Mouse (Mus musculus) heart, embryonic 14.5 days (tissue): ENCODE data around the gene Unc93a2. TPM values are rescaled to one million over a fixed set of nuclear protein-coding genes. Genes with fewer than 3 reads are reported as not detected.
"Not testable (repeated sequence)": the region's sequence is repeated elsewhere in the genome, so short reads cannot be mapped to it uniquely, and the experiment has no call there.

Source experiments
- ATAC-seq: fragments of 200-750 bp; cut with Nextera tagmentation; 2 replicates; pipeline ENCODE4 v1.8.0; 2017; ENCODE audit warnings: low read depth, moderate TSS enrichment; ENCODE audit not compliant: insufficient number of reproducible peaks, insufficient read depth, low FRiP score
- H3K27ac ChIP-seq, 2 experiments: fragments of 200-500 bp in 1 of 2; fragments of 300-500 bp in 1 of 2; sonication (generic) in 1 of 2; replicated peaks in 1 of 2; 2 replicates each; pipeline ENCODE4 v1.5.1; 2012 to 2014; ENCODE audit warnings: low read depth in 2 of 2, low read length in 2 of 2, control low read depth in 1 of 2, mild to moderate bottlenecking in 1 of 2, mixed read lengths in 1 of 2; ENCODE audit not compliant: control insufficient read depth in 1 of 2, insufficient read depth in 1 of 2
- H3K27me3 ChIP-seq: fragments of 300-500 bp; sonication (generic); 2 replicates; pipeline ENCODE4 v1.6.1; 2014; ENCODE audit warnings: mild to moderate bottlenecking, low read length, control low read depth; ENCODE audit not compliant: control insufficient read depth, insufficient read depth
- H3K36me3 ChIP-seq: fragments of 300-500 bp; sonication (generic); 2 replicates; pipeline ENCODE4 v1.6.1; 2014; ENCODE audit warnings: mild to moderate bottlenecking, control low read depth, low read length, mixed read lengths; ENCODE audit not compliant: control insufficient read depth, insufficient read depth
- H3K4me1 ChIP-seq, 2 experiments: fragments of 200-500 bp in 1 of 2; fragments of 300-500 bp in 1 of 2; sonication (generic) in 1 of 2; 2 replicates each; pipeline ENCODE4 v1.6.1; 2012 to 2014; ENCODE audit warnings: low read length in 2 of 2, control low read depth in 1 of 2, mixed read lengths in 1 of 2; ENCODE audit not compliant: control insufficient read depth in 2 of 2, insufficient read depth in 2 of 2
- H3K4me2 ChIP-seq: fragments of 300-500 bp; sonication (generic); 2 replicates; pipeline ENCODE4 v1.6.1; 2014; ENCODE audit warnings: mild to moderate bottlenecking, low read length
- H3K4me3 ChIP-seq, 2 experiments: fragments of 200-500 bp in 1 of 2; fragments of 300-500 bp in 1 of 2; sonication (generic) in 1 of 2; 2 replicates each; pipeline ENCODE4 v1.5.1; 2012 to 2014; ENCODE audit warnings: low read length in 2 of 2, mild to moderate bottlenecking in 2 of 2, control low read depth in 1 of 2, low read depth in 1 of 2, moderate library complexity in 1 of 2; ENCODE audit not compliant: control insufficient read depth in 1 of 2, insufficient read depth in 1 of 2
- H3K9ac ChIP-seq: fragments of 300-500 bp; sonication (generic); 2 replicates; pipeline ENCODE4 v1.6.1; 2014; ENCODE audit warnings: mild to moderate bottlenecking, low read length
- H3K9me3 ChIP-seq: fragments of 300-500 bp; sonication (generic); 2 replicates; pipeline ENCODE4 v1.6.1; 2016; ENCODE audit warnings: low read length, control low read depth; ENCODE audit not compliant: control insufficient read depth
- WGBS: fragments of 180-500 bp; shearing (Covaris S2); extraction: QIAGEN DNeasy Blood & Tissue Kit; methylation state at CpG from one replicate; pipeline ENCODE4 v1.1.7; 2014; 5-methylcytosine and 5-hydroxymethylcytosine counted together
- polyA plus RNA-seq: library from polyadenylated mRNA; unstranded; fragments of >200 nt; fragmentation: Nextera tagmentation; extraction: Ambion mirVana; gene quantifications from 2 replicates; pipeline ENCODE4 v1.2.1, GENCODE M21; 2014

Unc93a2 gene
- polyA plus RNA-seq, 1 experiment from 2014 or later = not detected

- H3K27ac ChIP-seq, H3K4me1 ChIP-seq, H3K4me2 ChIP-seq, H3K27me3 ChIP-seq, H3K36me3 ChIP-seq, H3K9me3 ChIP-seq, ATAC-seq, H3K9ac ChIP-seq, H3K4me3 ChIP-seq: not testable (repeated sequence)
- WGBS = 86% methylated on average over 2 of the region's 5 CpGs
Observed at GRCm38 (mm10) chr17:7332745-7333144, 52.5 kb downstream of the Unc93a2 start.

GRCm38 (mm10) chr17:7326415-7326814 is 58.8 kb downstream of the Unc93a2 start:
- not testable (repeated sequence) for H3K4me1 ChIP-seq, H3K4me2 ChIP-seq, H3K9ac ChIP-seq, H3K27me3 ChIP-seq, H3K36me3 ChIP-seq, H3K27ac ChIP-seq, H3K4me3 ChIP-seq, H3K9me3 ChIP-seq
- 0 out of 2 replicates have a peak, but pooled peaks have one; percentile 21 for ATAC-seq
- WGBS = 24% methylated on average over 3 of the region's 8 CpGs

GRCm38 (mm10) chr17:7324346-7324745 is 60.9 kb downstream of the Unc93a2 start, which contains the start of gene Tcp10a:
Tcp10a (plus strand) TSS chr17:7324646.
- H3K4me1 ChIP-seq, H3K9ac ChIP-seq, ATAC-seq, H3K4me2 ChIP-seq, H3K4me3 ChIP-seq, H3K27ac ChIP-seq, H3K36me3 ChIP-seq, H3K9me3 ChIP-seq, H3K27me3 ChIP-seq: not testable (repeated sequence)
- 95% methylated on average over 3 of the region's 5 CpGs for WGBS

GRCm38 (mm10) chr17:7319789-7320188 is 65.5 kb downstream of the Unc93a2 start:
- WGBS = 56% methylated on average over 6 of the region's 6 CpGs
- not testable (repeated sequence) for H3K4me2 ChIP-seq, H3K36me3 ChIP-seq, ATAC-seq, H3K4me3 ChIP-seq, H3K27me3 ChIP-seq, H3K4me1 ChIP-seq, H3K9me3 ChIP-seq, H3K9ac ChIP-seq, H3K27ac ChIP-seq

- not testable (repeated sequence) for H3K4me1 ChIP-seq, ATAC-seq, H3K4me3 ChIP-seq, H3K36me3 ChIP-seq, H3K27ac ChIP-seq, H3K9ac ChIP-seq, H3K4me2 ChIP-seq, H3K27me3 ChIP-seq, H3K9me3 ChIP-seq
- WGBS = 61% methylated on average over 6 of the region's 8 CpGs
Observed at GRCm38 (mm10) chr17:7315693-7316382, 69.4 kb downstream of the Unc93a2 start.

Other genes with a start within 250 kb of the Unc93a2 start
- 42.4 and 43.7 TPM in 2 replicates for gene Rps6ka2, start 215.3 kb downstream of the Unc93a2 start, polyA plus RNA-seq
- 0.14 TPM in 1 of 2 replicates, not detected in the other for gene Tcp10a, start 60.8 kb downstream of the Unc93a2 start, polyA plus RNA-seq
- not detected in 2 replicates for gene Ttll2, start 32.8 kb downstream of the Unc93a2 start, polyA plus RNA-seq
- gene Gm49630, start 13.5 kb downstream of the Unc93a2 start, polyA plus RNA-seq = not detected in 2 replicates